Mouse (Mus musculus) embryo, embryonic 11.5 days (tissue): ENCODE data around the gene Bora.
A peak's percentile ranks its signal among the peaks of the same experiment; 100 is the strongest.
"Not testable (repeated sequence)": the region's sequence is repeated elsewhere in the genome, so short reads cannot be mapped to it uniquely, and the experiment has no call there.

Experiments
- DNase-seq: peaks from one replicate; pipeline ENCODE4 v3.0.0-alpha.2; 2012; ENCODE audit warnings: low read depth, low spot score

Bora gene

GRCm38 (mm10) chr14:99046031-99046781, at the start of gene Bora, which contains the start of gene Mzt1:
Gene Bora (plus strand): TSS chr14:99046222.
Gene Mzt1 (minus strand): TSS chr14:99046134.
- peak; percentile 88 for DNase-seq

GRCm38 (mm10) chr14:99010224-99010919, 35.6 kb upstream of the Bora start:
- no peak for DNase-seq

- DNase-seq: no peak
Measured at GRCm38 (mm10) chr14:99010920-99011313, 35.1 kb upstream of the Bora start.

- no peak for DNase-seq
Measured at GRCm38 (mm10) chr14:99018691-99019090, 27.3 kb upstream of the Bora start.

GRCm38 (mm10) chr14:99019136-99019808, 26.8 kb upstream of the Bora start:
- DNase-seq: no peak

GRCm38 (mm10) chr14:99022346-99023086, 23.5 kb upstream of the Bora start:
- no peak for DNase-seq

GRCm38 (mm10) chr14:99029987-99030386, 16.0 kb upstream of the Bora start:
- DNase-seq: no peak

- DNase-seq: no peak
Measured at GRCm38 (mm10) chr14:99031337-99031873, 14.6 kb upstream of the Bora start.

GRCm38 (mm10) chr14:99032596-99032995, 13.4 kb upstream of the Bora start:
- no peak for DNase-seq

GRCm38 (mm10) chr14:99034851-99035250, 11.2 kb upstream of the Bora start:
- DNase-seq: not testable (repeated sequence)

- DNase-seq: no peak
Measured at GRCm38 (mm10) chr14:99036039-99036438, 10.0 kb upstream of the Bora start.

GRCm38 (mm10) chr14:99037703-99038102, 8.3 kb upstream of the Bora start:
- no peak for DNase-seq

- not testable (repeated sequence) for DNase-seq
Measured at GRCm38 (mm10) chr14:99039308-99039707, 6.7 kb upstream of the Bora start.

- DNase-seq: no peak
Measured at GRCm38 (mm10) chr14:99041416-99041815, 4.6 kb upstream of the Bora start.

- DNase-seq: no peak
Measured at GRCm38 (mm10) chr14:99043499-99043898, 2.5 kb upstream of the Bora start.

GRCm38 (mm10) chr14:99044096-99044495, 1.9 kb upstream of the Bora start:
- no peak for DNase-seq

- no peak for DNase-seq
Measured at GRCm38 (mm10) chr14:99044718-99045117, 1.3 kb upstream of the Bora start.

- DNase-seq: peak; percentile 13
Measured at GRCm38 (mm10) chr14:99045378-99046030, 518 bp upstream of the Bora start.

GRCm38 (mm10) chr14:99046782-99047181, 760 bp downstream of the Bora start:
- DNase-seq: no peak

GRCm38 (mm10) chr14:99058959-99059586, 13.1 kb downstream of the Bora start:
- DNase-seq: no peak
